Mouse (Mus musculus): ENCODE measurements at regions not wholly inside any gene's neighbourhood (a gene's known extent, or its start where the extent isn't known, plus 50 kb on each side); places are given as distances from the start of the nearest gene placed in this dataset.

GRCm38 (mm10) chr4:33740982-33741381 is 183.4 kb upstream of the Cnr1 start:
- 87% methylated on average over 12 of the region's 12 CpGs for WGBS

DNA sequence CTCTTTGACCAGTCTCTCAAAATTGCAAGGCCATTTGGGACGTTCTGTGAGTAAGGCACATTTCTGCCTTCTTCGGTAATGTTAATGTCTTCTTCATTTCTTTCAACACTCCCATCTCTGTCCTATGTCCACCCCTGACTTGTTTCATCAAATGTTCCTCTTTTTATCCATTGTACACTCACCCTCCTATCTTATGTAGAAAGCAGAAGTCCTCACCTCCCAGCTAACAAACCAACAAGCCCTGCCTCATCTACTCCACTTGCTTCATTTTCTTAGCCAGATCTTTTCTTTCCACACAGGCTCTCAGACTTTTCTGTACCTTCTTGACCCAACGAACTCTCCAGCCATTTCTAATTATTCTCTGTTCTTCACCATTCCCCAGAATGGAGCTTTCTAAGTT is 179.2 kb upstream of the Cnr1 start:
- Histone ChIP-seq H3K36me3 (no peaks in the 10 kb centered on the region), H3K4me3 (no peak overlapping the region), H3K9ac (replicated peaks) (no peak overlapping the region), H3K27me3 (no peaks in the 10 kb centered on the region), H3K4me2 (replicated peaks) (no peak overlapping the region), H3K4me1 (no peaks in the 10 kb centered on the region), H3K27ac (replicated peaks) (no peak overlapping the region), H3K9me3 (no peaks in the 10 kb centered on the region)
- WGBS: 84% methylated on average over 3 of the region's 3 CpGs
- no peak for ATAC-seq (ENCODE audit: low FRiP score, low read depth)

More at GRCm38 (mm10) chr4:33740982-33741381, 183.4 kb upstream of the Cnr1 start:
- no peak overlapping the region for H3K9ac ChIP-seq (replicated peaks)
- no peaks in the 10 kb centered on the region for H3K4me1 ChIP-seq
- H3K4me3 ChIP-seq: no peak overlapping the region
- H3K9me3 ChIP-seq: no peaks in the 10 kb centered on the region
- H3K36me3 ChIP-seq: no peaks in the 10 kb centered on the region
- ATAC-seq (ENCODE audit: low FRiP score, low read depth): no peak
- no peak overlapping the region for H3K4me2 ChIP-seq (replicated peaks)
- no peak overlapping the region for H3K27ac ChIP-seq (replicated peaks)
- H3K27me3 ChIP-seq: no peaks in the 10 kb centered on the region

DNA sequence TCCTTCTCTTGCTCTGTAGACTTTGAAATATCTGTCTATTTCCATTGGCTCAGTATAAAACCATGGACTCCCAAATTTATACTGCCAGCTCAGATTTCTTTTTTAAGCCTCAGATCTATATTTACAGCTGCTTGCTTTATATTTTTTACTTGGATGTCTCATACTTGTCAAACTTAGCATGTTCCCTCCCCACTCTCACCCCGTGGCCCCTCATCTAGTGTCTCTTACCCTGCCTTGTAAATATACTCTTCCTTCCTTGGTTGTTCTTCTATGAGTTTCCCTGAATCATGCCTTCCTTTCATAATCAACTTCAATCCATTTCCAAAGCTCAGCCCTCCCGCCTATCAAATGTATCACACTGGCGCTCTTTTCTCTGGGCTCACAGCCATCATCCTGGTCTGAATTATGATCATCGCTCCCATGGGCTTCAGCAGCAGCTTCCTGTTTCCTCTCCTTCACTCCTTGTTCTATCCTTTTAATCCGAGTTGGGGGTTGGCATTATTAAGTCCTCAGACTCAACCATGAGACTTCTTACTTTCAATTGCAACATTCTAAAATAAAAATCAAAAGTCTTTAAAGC is 177.0 kb upstream of the Cnr1 start:
- WGBS: 85% methylated on average over 5 of the region's 5 CpGs
- H3K9ac ChIP-seq (replicated peaks): no peak overlapping the region
- no peaks in the 10 kb centered on the region for H3K9me3 ChIP-seq
- no peaks in the 10 kb centered on the region for H3K27me3 ChIP-seq
- no peak for ATAC-seq (ENCODE audit: low FRiP score, low read depth)
- H3K4me1 ChIP-seq: no peaks in the 10 kb centered on the region
- H3K27ac ChIP-seq (replicated peaks): no peak overlapping the region
- no peak overlapping the region for H3K4me2 ChIP-seq (replicated peaks)
- no peaks in the 10 kb centered on the region for H3K36me3 ChIP-seq
- no peak overlapping the region for H3K4me3 ChIP-seq

DNA sequence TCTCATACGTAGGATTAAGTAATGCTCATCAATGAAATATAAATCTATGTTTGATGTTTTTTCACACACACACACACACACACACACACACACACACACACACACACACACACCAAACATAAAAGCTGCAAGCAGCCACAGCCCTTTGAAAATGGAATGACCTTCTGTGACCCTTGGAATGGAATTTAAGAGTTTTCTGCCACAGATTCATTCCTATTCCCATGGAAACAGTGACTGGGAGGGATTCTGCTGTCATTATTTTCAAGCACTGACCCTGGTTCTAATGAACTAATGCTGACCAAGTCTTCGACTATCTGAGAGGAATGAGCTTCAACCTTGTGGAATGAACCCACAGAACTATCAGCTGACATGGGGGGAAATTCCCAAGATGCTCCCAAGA is 156.7 kb upstream of the Cnr1 start:
- 22% methylated on average over 2 of the region's 2 CpGs for WGBS

GRCm38 (mm10) chr4:33786027-33786426 is 138.4 kb upstream of the Cnr1 start:
- no peak overlapping the region for H3K4me3 ChIP-seq
- ATAC-seq (ENCODE audit: low FRiP score, low read depth): no peak
- no peaks in the 10 kb centered on the region for H3K27me3 ChIP-seq
- no peaks in the 10 kb centered on the region for H3K9me3 ChIP-seq
- no peaks in the 10 kb centered on the region for H3K4me1 ChIP-seq
- WGBS: 90% methylated on average over 4 of the region's 4 CpGs
- no peak overlapping the region for H3K4me2 ChIP-seq (replicated peaks)
- no peak overlapping the region for H3K27ac ChIP-seq (replicated peaks)
- H3K36me3 ChIP-seq: no peaks in the 10 kb centered on the region
- H3K9ac ChIP-seq (replicated peaks): no peak overlapping the region

More for the DNA sequence above, 156.7 kb upstream of the Cnr1 start:
- Histone ChIP-seq H3K4me2 (replicated peaks) (no peak overlapping the region), H3K27me3 (no peaks in the 10 kb centered on the region), H3K36me3 (no peaks in the 10 kb centered on the region), H3K9me3 (no peaks in the 10 kb centered on the region; the same call in 1 of the 2 replicates), H3K27ac (replicated peaks) (no peak overlapping the region), H3K4me1 (0 out of 2 replicates have a peak, but pooled peaks cover 5% of the 10 kb centered on the region), H3K4me3 (no peak overlapping the region), H3K9ac (replicated peaks) (no peak overlapping the region)
- ATAC-seq (ENCODE audit: low FRiP score, low read depth): no peak

- no peak overlapping the region for H3K27ac ChIP-seq (replicated peaks)
- no peaks in the 10 kb centered on the region for H3K36me3 ChIP-seq
- no peak overlapping the region for H3K9ac ChIP-seq (replicated peaks)
- H3K4me1 ChIP-seq: no peaks in the 10 kb centered on the region
- 86% methylated on average over 4 of the region's 4 CpGs for WGBS
- H3K4me2 ChIP-seq (replicated peaks): no peak overlapping the region
- no peak overlapping the region for H3K4me3 ChIP-seq
- no peak for ATAC-seq (ENCODE audit: low FRiP score, low read depth)
- no peaks in the 10 kb centered on the region for H3K9me3 ChIP-seq
- no peaks in the 10 kb centered on the region for H3K27me3 ChIP-seq
Observed at GRCm38 (mm10) chr4:33786958-33787357, 137.4 kb upstream of the Cnr1 start.

DNA sequence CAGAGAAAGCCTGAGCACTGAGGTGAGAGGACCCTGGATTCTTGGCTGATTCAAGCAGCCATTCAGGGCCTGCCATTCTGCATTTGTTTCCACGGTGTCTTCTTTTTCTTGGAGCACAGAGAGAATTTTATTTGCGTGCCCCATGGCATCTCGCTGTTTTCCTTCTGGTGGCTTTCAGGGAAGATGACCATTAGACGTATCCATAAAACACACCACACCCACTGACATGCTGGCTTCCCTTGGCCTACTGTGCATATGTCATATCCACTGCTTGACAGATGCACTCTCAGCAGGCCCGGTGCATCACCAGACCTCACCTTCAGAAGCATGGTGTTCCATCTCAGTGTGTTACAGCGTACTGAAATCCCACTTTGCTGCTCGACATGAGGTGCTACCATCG is 131.0 kb upstream of the Cnr1 start:
- H3K4me2 ChIP-seq (replicated peaks): no peak overlapping the region
- no peaks in the 10 kb centered on the region for H3K36me3 ChIP-seq
- no peaks in the 10 kb centered on the region for H3K4me1 ChIP-seq
- H3K9me3 ChIP-seq: no peaks in the 10 kb centered on the region
- no peaks in the 10 kb centered on the region for H3K27me3 ChIP-seq
- H3K27ac ChIP-seq (replicated peaks): no peak overlapping the region
- 94% methylated on average over 8 of the region's 8 CpGs for WGBS
- H3K4me3 ChIP-seq: no peak overlapping the region
- H3K9ac ChIP-seq (replicated peaks): no peak overlapping the region
- no peak for ATAC-seq (ENCODE audit: low FRiP score, low read depth)

- H3K27me3 ChIP-seq: no peaks in the 10 kb centered on the region
- H3K4me2 ChIP-seq (replicated peaks): no peak overlapping the region
- no peaks in the 10 kb centered on the region for H3K9me3 ChIP-seq
- WGBS: 97% methylated on average over 3 of the region's 3 CpGs
- no peak for ATAC-seq (ENCODE audit: low FRiP score, low read depth)
- H3K27ac ChIP-seq (replicated peaks): no peak overlapping the region
- no peak overlapping the region for H3K9ac ChIP-seq (replicated peaks)
- no peak overlapping the region for H3K4me3 ChIP-seq
- H3K36me3 ChIP-seq: no peaks in the 10 kb centered on the region
- H3K4me1 ChIP-seq: no peaks in the 10 kb centered on the region
Observed at GRCm38 (mm10) chr4:33795461-33795860, 128.9 kb upstream of the Cnr1 start.

DNA sequence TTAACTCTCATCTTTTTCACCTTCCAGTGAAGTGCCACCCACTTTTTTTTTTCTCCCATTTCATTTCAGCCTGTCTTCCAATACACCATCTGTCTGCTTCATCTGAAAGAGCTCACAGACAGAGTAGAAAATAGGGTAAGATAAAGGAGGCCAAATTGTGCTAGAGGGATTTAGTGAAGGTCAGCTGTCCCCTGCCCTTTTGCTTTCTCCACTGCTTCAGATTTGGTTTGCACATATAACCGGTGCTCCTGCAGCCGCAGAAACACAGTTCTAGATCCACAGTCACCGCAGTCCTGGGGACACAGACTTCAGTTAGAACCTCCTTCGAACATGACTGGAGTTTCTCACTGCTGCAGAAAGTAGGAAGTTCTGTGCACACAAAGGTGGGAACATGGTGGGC is 126.4 kb upstream of the Cnr1 start:
- Histone ChIP-seq H3K4me2 (replicated peaks) (no peak overlapping the region), H3K4me1 (no peaks in the 10 kb centered on the region), H3K9ac (replicated peaks) (no peak overlapping the region), H3K27ac (replicated peaks) (no peak overlapping the region), H3K27me3 (no peaks in the 10 kb centered on the region), H3K9me3 (peaks cover 4% of the 10 kb centered on the region; the same call in 1 of the 2 replicates), H3K36me3 (no peaks in the 10 kb centered on the region), H3K4me3 (no peak overlapping the region)
- WGBS: 88% methylated on average over 4 of the region's 4 CpGs
- no peak for ATAC-seq (ENCODE audit: low FRiP score, low read depth)

- no peaks in the 10 kb centered on the region for H3K36me3 ChIP-seq
- H3K27me3 ChIP-seq: no peaks in the 10 kb centered on the region
- H3K27ac ChIP-seq (replicated peaks): no peak overlapping the region
- no peaks in the 10 kb centered on the region for H3K4me1 ChIP-seq
- no peak for ATAC-seq (ENCODE audit: low FRiP score, low read depth)
- 75% methylated on average over 6 of the region's 6 CpGs for WGBS
- H3K4me2 ChIP-seq (replicated peaks): no peak overlapping the region
- no peak overlapping the region for H3K9ac ChIP-seq (replicated peaks)
- H3K9me3 ChIP-seq: peaks cover 4% of the 10 kb centered on the region; the same call in 1 of the 2 replicates
- no peak overlapping the region for H3K4me3 ChIP-seq
Observed at GRCm38 (mm10) chr4:33798654-33799053, 125.7 kb upstream of the Cnr1 start.

DNA sequence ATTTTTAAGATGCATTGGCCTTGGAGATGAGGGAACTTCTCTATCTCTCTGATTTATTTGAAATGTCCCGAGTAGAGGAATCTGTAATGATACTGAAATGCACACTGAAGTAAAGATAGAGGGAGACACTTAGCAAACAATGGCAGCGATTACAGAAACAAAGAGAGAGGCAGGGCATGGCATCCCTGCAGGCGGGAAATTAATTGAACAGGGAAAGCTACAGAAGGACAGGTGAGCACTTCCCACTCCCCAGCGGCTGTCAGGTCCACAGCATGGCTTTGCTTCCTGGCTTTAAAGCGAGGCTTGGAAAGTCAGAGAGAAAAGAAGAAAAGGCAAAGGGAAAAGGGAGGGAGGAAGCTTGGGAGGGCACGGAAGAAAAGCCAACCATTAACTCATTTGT is 125.3 kb upstream of the Cnr1 start:
- no peak overlapping the region for H3K4me2 ChIP-seq (replicated peaks)
- H3K27me3 ChIP-seq: no peaks in the 10 kb centered on the region
- no peaks in the 10 kb centered on the region for H3K4me1 ChIP-seq
- WGBS: 45% methylated on average over 6 of the region's 6 CpGs
- H3K9me3 ChIP-seq: peaks cover 4% of the 10 kb centered on the region; the same call in 1 of the 2 replicates
- H3K36me3 ChIP-seq: no peaks in the 10 kb centered on the region
- no peak overlapping the region for H3K9ac ChIP-seq (replicated peaks)
- ATAC-seq (ENCODE audit: low FRiP score, low read depth): no peak
- H3K4me3 ChIP-seq: no peak overlapping the region
- no peak overlapping the region for H3K27ac ChIP-seq (replicated peaks)

DNA sequence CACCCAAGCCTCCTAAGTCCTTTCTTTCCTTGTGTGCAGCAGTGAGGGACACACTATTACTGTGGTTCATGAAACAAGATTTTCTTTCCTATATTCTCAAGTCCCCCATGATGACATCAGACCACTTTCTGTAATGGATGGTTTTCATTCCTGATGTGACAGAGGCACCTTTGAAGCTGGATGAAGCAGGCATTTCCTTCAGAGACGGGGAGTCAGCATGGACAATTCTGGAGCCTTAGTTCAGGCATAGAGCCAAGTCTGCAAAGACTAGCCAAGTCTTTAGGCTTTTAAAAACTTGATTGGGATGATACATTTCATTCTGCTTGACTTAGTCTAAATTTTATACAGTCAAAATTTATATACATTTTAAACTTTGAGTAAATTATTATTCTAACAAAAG is 124.6 kb upstream of the Cnr1 start:
- Histone ChIP-seq H3K27ac (replicated peaks) (no peak overlapping the region), H3K9me3 (peaks cover 4% of the 10 kb centered on the region; the same call in 1 of the 2 replicates), H3K36me3 (no peaks in the 10 kb centered on the region), H3K4me3 (no peak overlapping the region), H3K27me3 (no peaks in the 10 kb centered on the region), H3K4me1 (no peaks in the 10 kb centered on the region), H3K9ac (replicated peaks) (no peak overlapping the region), H3K4me2 (replicated peaks) (no peak overlapping the region)
- no peak for ATAC-seq (ENCODE audit: low FRiP score, low read depth)
- 86% methylated on average over 1 of the region's 1 CpGs for WGBS

- Histone ChIP-seq H3K9me3 (no peaks in the 10 kb centered on the region), H3K27ac (replicated peaks) (no peak overlapping the region), H3K27me3 (no peaks in the 10 kb centered on the region), H3K4me3 (no peak overlapping the region), H3K9ac (replicated peaks) (no peak overlapping the region), H3K36me3 (no peaks in the 10 kb centered on the region), H3K4me2 (replicated peaks) (no peak overlapping the region), H3K4me1 (no peaks in the 10 kb centered on the region)
- 73% methylated on average over 1 of the region's 1 CpGs for WGBS
- no peak for ATAC-seq (ENCODE audit: low FRiP score, low read depth)
Observed at GRCm38 (mm10) chr4:33812338-33812737, 112.1 kb upstream of the Cnr1 start.
